Mouse (Mus musculus): ENCODE measurements around the gene Hapln4. TPM values are rescaled to one million over a fixed set of nuclear protein-coding genes. Genes with fewer than 3 reads are reported as not detected.

Gene Hapln4
- polyA plus RNA-seq, 1 experiment from 2014 or later, result 0.39 TPM

DNA sequence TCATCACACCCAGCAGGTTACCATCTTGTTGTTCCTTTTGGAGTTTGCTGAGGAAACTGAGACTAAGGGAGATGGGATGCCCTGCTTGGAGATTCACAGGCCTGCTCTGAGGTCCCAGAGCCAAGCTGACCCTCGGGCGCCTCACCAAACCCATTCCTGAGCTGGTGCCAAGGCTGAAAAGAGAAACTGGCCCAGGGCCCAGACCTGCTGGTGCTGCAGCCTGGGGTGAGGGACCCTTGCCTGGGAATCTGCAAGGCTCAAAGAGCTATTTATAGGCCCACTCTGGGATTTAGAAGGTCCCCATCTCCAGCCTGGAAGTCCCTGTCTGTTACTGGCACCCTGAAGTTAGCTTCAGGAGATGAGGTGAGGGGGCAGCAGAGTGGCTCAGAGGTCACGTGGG lies 45.2 kb downstream of the Hapln4 start:
- Histone ChIP-seq H3K9me3 (no peaks in the 10 kb centered on the region), H3K4me2 (replicated peaks) (no peak overlapping the region), H3K27me3 (0 out of 2 replicates have a peak, but pooled peaks cover 6% of the 10 kb centered on the region), H3K36me3 (peaks cover 8% of the 10 kb centered on the region), H3K4me1 (replicated peaks) (peaks cover 10% of the 10 kb centered on the region), H3K4me3 (replicated peaks) (no peak overlapping the region), H3K27ac (peak overlapping the region; percentile 56; the same call in 1 of the 2 replicates), H3K9ac (replicated peaks) (no peak overlapping the region)
- no peak for ATAC-seq
- 83% methylated on average over 3 of the region's 3 CpGs for WGBS

DNA sequence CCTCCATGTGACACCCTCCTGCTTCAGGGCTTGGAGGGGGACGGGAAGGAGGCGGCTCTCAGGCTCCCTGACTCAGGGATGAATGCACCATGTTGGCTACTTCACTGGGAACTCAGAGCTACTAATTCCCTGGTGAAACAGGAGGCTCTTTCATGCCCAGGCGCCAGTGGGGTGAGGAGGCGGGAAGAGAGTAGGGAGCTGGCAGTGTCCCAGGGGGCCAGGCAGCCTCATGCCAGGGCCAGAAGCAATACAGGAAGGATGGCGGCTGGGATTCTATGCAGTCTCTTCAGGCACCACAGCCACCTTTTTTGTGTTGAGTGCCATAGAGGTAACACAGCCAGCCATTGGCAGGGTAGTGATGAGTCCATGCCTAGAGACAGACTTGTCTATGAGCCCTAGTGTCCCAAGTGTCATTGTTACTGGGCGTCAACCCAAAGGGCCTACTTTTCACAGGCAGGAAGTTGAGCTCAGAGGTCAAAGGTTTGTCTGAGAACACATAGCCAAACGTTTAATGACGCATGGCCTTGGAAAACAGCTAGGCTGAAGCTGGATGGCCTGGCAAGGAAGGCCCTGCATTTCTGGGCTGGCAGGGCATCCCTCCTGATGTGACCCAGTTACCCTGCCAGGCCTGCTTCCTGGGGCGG lies 46.2 kb downstream of the Hapln4 start:
- WGBS, result 65% methylated on average over 9 of the region's 9 CpGs
- H3K9me3 ChIP-seq, result no peaks in the 10 kb centered on the region
- ATAC-seq, result peak; percentile 24; the same call in 1 of the 2 replicates
- no peak overlapping the region for H3K4me2 ChIP-seq (replicated peaks)
- 0 out of 2 replicates have a peak, but pooled peaks cover 1% of the 10 kb centered on the region for H3K27me3 ChIP-seq
- peaks cover 10% of the 10 kb centered on the region for H3K4me1 ChIP-seq (replicated peaks)
- no peak overlapping the region for H3K4me3 ChIP-seq (replicated peaks)
- peak overlapping the region; percentile 42 for H3K27ac ChIP-seq
- H3K9ac ChIP-seq (replicated peaks), result no peak overlapping the region
- peaks cover 18% of the 10 kb centered on the region for H3K36me3 ChIP-seq

DNA sequence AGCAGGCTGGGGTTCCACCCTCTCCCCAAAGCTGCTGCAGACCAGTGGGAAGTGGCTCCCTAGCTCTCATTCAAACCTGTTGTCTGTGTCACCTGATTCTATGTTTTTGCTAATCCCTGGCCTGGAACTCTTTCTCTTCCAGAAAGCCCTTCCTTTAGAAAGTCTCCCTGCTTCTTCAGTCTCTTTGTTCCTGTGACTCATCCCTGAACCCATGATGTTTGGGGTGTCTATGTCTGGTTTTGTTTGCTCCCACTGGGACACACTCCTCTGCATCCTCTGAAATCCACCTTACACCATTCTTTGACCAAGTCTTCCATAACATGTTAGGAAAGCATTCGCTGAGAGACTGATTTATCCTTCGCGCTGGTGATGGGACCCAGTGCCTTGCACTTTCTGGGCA lies 46.8 kb downstream of the Hapln4 start:
- no peak overlapping the region for H3K4me2 ChIP-seq (replicated peaks)
- H3K27me3 ChIP-seq, result no peaks in the 10 kb centered on the region
- no peak overlapping the region for H3K9ac ChIP-seq (replicated peaks)
- H3K4me3 ChIP-seq (replicated peaks), result no peak overlapping the region
- H3K27ac ChIP-seq, result peak overlapping the region; percentile 42
- H3K36me3 ChIP-seq, result peaks cover 24% of the 10 kb centered on the region
- H3K9me3 ChIP-seq, result no peaks in the 10 kb centered on the region
- ATAC-seq, result no peak
- H3K4me1 ChIP-seq (replicated peaks), result peaks cover 10% of the 10 kb centered on the region
- WGBS, result 77% methylated on average over 3 of the region's 3 CpGs

DNA sequence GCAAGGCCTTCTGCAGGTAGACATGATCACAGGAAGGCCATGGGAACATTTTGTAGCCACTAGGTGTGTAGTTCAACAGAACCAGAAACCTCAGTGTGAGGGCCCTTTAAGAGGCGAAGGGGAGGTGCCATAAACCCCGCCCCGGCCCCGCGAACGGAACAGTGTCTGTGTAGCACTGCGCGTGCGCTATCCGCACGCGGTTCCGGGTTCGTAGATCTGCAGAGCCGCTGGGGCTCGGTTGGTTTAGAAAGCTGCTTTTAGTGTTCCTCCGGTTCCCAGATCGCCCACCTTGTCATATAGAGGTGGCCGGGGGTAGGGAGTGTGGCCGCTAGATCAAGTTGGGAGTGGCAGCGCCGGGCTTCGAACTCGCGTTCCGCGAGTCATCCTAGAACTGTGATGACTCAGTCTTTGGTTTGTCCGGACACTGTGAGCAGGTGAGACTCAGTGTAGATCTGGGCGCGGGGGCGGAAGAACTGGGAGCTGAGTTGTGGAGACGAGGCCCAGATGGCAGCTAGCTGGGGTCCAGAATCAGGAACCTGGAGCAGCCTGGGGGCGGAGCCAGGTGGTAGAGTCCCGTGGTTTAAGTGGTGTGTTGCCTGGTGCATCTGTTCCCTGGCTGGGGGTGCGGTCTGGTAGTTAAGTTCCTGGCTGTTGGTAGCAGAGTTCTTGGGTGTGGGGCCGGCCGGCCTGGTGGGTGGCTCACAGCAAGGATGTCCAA lies 48.1 kb downstream of the Hapln4 start, which contains the start of gene Nr2c2ap:
TSS of gene Nr2c2ap (plus strand) at position 168 of the 718 bp plus-strand sequence.
- 2% methylated on average over 37 of the region's 37 CpGs for WGBS
- H3K27ac ChIP-seq, result peak within 1 kb of the TSS; percentile 42; the same call in 1 of the 2 replicates
- ATAC-seq, result peak; percentile 90
- H3K36me3 ChIP-seq, result peaks cover 36% of the 10 kb centered on the region
- peak within 1 kb of the TSS; percentile 68 for H3K4me3 ChIP-seq (replicated peaks)
- H3K4me2 ChIP-seq (replicated peaks), result peak within 1 kb of the TSS; percentile 81
- no peaks in the 10 kb centered on the region for H3K9me3 ChIP-seq
- H3K9ac ChIP-seq (replicated peaks), result peak within 1 kb of the TSS; percentile 71
- H3K27me3 ChIP-seq, result no peaks in the 10 kb centered on the region
- peaks cover 10% of the 10 kb centered on the region for H3K4me1 ChIP-seq (replicated peaks)

DNA sequence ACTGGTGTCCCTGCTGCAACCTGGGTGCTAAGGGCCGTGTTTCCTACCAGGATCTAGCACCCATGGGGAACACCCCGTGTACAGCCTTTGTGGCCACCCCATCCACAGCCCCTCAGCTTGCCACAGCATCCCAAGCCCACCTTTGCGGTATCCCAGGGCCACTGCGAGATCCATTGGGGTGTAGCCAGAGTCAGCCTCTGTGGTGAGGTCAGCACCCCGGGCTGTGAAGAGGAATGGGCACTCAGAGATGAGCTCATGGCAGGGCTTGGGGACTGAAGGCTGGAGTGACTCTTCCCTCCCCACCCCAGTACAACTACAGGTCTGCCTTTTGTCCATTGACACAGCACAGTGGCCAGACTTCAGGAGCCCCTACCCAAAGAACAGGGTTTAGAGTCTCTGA lies 50.8 kb downstream of the Hapln4 start:
- Histone ChIP-seq H3K27ac (no peak overlapping the region), H3K4me2 (replicated peaks) (no peak overlapping the region), H3K27me3 (no peaks in the 10 kb centered on the region), H3K36me3 (peaks cover 40% of the 10 kb centered on the region), H3K9ac (replicated peaks) (no peak overlapping the region), H3K9me3 (no peaks in the 10 kb centered on the region), H3K4me1 (replicated peaks) (peaks cover 21% of the 10 kb centered on the region), H3K4me3 (replicated peaks) (no peak overlapping the region)
- WGBS, result 93% methylated on average over 5 of the region's 5 CpGs
- ATAC-seq, result no peak

DNA sequence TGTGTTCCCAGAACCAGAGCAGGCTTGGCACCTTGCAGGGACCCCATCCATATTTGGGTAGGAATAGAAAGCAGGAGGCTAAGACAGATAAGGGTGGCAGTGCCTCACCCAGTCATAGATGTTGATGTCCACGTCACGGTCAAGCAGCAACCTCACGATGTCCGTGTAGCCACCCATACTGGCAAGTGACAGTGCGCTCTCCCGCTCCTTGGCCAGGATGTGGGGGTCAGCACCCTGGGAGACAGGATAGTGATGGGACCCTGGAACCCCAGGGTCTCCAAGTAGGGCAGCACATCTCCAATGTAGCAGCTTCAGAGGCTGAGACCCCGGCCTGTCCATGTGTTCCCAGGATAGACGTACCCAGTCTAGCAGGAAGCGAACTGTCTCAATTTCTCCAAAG lies 51.7 kb downstream of the Hapln4 start:
- peaks cover 22% of the 10 kb centered on the region for H3K4me1 ChIP-seq (replicated peaks)
- WGBS, result 96% methylated on average over 9 of the region's 9 CpGs
- no peaks in the 10 kb centered on the region for H3K27me3 ChIP-seq
- H3K4me2 ChIP-seq (replicated peaks), result no peak overlapping the region
- peaks cover 40% of the 10 kb centered on the region for H3K36me3 ChIP-seq
- no peak overlapping the region for H3K27ac ChIP-seq
- no peak for ATAC-seq
- H3K9me3 ChIP-seq, result no peaks in the 10 kb centered on the region
- H3K9ac ChIP-seq (replicated peaks), result no peak overlapping the region
- H3K4me3 ChIP-seq (replicated peaks), result no peak overlapping the region

DNA sequence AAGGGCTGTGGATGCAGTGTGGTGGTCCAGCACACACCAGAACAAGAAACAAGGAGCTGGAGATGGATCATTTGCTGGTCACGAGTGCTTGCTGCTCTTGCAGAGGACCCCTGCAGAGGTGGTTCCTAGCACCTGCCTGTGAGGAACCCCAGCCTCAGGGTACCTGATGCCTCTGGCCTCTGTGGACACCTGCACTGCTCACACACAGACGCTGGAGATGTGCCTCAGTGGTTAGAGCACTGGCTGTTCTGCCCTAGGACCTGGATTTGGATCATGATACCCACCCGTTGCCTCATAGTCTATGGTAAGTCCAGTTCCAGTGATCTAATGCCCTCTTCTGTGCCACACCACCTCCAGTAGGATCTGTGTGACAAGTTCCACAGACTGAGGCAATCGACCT lies 53.3 kb downstream of the Hapln4 start:
- Histone ChIP-seq H3K27ac (no peak overlapping the region), H3K36me3 (peaks cover 40% of the 10 kb centered on the region), H3K27me3 (no peaks in the 10 kb centered on the region), H3K9ac (replicated peaks) (no peak overlapping the region), H3K4me2 (replicated peaks) (no peak overlapping the region), H3K4me1 (replicated peaks) (peaks cover 27% of the 10 kb centered on the region), H3K4me3 (replicated peaks) (no peak overlapping the region), H3K9me3 (no peaks in the 10 kb centered on the region)
- ATAC-seq, result no peak
- WGBS, result 89% methylated on average over 4 of the region's 4 CpGs

DNA sequence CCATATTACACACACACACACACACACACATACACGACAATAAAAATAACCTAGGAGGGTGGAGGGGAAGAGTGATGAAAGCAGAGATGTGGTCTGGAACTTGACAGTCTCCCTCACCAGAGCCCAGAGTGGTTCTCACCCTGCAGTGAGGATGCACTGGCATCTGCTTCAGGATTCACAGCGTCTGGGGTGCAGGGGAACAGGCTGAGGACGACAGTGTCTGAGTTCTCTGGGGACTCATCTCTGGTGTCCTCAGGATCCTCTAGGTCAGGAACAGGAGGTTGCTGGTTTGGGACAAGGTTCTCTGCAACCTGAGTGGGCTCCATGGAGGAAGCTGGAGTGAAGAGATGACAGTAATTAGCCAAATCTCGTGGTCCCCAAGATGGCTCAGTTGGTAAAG lies 54.6 kb downstream of the Hapln4 start:
- Histone ChIP-seq H3K27me3 (no peaks in the 10 kb centered on the region), H3K36me3 (peaks cover 49% of the 10 kb centered on the region), H3K9ac (replicated peaks) (peak overlapping the region; percentile 63; the same call in 1 of the 2 replicates), H3K4me3 (replicated peaks) (peak overlapping the region; percentile 84), H3K9me3 (no peaks in the 10 kb centered on the region), H3K4me2 (replicated peaks) (peak overlapping the region; percentile 70), H3K4me1 (replicated peaks) (peaks cover 24% of the 10 kb centered on the region), H3K27ac (no peak overlapping the region)
- 77% methylated on average over 4 of the region's 4 CpGs for WGBS
- no peak for ATAC-seq

DNA sequence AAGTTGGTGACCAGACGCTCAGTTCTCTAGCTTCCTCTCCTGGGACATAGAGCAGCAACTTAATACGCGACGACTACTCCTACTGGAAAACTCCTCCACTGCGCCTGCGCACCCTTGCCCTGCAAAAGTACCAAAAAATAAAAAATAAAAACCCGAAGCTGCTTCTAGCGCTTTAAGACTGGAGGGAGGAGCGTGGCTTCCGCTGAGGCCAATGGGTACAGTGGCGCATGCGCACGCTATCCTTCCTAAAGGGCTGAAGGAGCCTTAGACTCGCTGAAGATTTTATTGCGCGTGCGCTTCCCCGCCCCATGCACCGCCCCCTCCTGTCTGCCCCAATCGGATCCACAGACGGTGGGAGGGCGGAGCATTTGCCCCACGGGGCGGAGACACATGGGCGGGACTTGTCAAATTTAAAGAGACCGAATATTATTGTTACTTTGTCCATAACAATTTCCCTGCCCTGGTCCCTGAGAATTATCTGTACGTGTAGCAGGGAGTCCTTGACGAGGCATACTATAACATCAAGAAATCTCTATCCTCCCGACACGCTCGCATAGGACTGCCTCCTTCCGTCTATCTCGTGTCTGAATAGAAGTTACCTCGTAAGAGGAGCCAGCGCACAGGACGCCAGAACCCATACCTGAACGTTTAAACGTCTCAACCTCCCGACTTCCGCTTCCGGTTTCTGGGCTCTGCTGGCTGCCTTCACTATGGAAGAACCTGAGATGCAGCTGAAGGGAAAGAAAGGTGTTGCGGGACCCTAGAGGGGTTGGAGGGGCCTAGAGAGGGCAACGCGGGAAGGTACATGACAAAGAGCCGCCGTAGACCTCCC lies 56.0 kb downstream of the Hapln4 start, which contains the start of the genes Rfxank, Borcs8 and Mef2b:
TSS of gene Rfxank (minus strand) at position 129 of the 832 bp plus-strand sequence.
TSS of gene Borcs8 (plus strand) at position 474 of the 832 bp plus-strand sequence.
TSS of gene Mef2b (plus strand) at position 686 of the 832 bp plus-strand sequence.
- peak; percentile 97 for ATAC-seq
- Histone ChIP-seq H3K36me3 (peaks cover 49% of the 10 kb centered on the region), H3K27ac (peak within 1 kb of the TSS; percentile 86), H3K9ac (replicated peaks) (peak within 1 kb of the TSS; percentile 79), H3K4me1 (replicated peaks) (peaks cover 24% of the 10 kb centered on the region), H3K4me3 (replicated peaks) (peak within 1 kb of the TSS; percentile 84), H3K4me2 (replicated peaks) (peak within 1 kb of the TSS; percentile 70), H3K27me3 (no peaks in the 10 kb centered on the region), H3K9me3 (no peaks in the 10 kb centered on the region)
- WGBS, result under 1% methylated on average over 46 of the region's 46 CpGs

DNA sequence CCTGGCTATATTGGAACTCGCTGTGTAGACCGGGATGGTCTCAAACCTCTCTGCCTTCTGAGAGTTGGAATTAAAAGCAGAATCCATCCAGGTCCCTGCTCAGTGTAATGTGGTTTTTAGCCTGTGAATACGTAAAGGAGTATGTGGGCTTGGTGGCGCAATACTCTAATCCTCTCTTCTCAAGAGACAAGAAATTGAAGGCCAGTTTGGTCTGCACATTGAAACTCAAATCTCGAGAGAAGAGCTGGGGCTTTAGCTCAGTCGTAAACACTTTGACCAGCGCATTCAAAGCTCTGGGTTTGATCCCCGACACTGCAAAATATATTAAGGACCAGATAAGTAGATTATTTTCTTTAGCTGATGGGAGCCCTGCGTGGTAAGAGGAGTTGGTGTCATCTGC lies 56.7 kb downstream of the Hapln4 start:
- Histone ChIP-seq H3K27me3 (no peaks in the 10 kb centered on the region), H3K4me1 (replicated peaks) (peaks cover 24% of the 10 kb centered on the region), H3K9me3 (no peaks in the 10 kb centered on the region), H3K36me3 (peaks cover 49% of the 10 kb centered on the region), H3K4me3 (replicated peaks) (peak overlapping the region; percentile 84), H3K27ac (peak overlapping the region; percentile 86), H3K9ac (replicated peaks) (peak overlapping the region; percentile 79), H3K4me2 (replicated peaks) (peak overlapping the region; percentile 70)
- no peak for ATAC-seq
- 12% methylated on average over 9 of the region's 9 CpGs for WGBS
